Mouse (Mus musculus): Measurements from ENCODE around the gene Gapdh. TPM values are rescaled to one million over a fixed set of nuclear protein-coding genes. Genes with fewer than 3 reads are reported as not detected.
"Not testable (repeated sequence)": the region's sequence is repeated elsewhere in the genome, so short reads cannot be mapped to it uniquely, and the experiment has no call there.

Gapdh gene
- polyA plus RNA-seq, 1 experiment from 2014 or later: 1,428 TPM

DNA sequence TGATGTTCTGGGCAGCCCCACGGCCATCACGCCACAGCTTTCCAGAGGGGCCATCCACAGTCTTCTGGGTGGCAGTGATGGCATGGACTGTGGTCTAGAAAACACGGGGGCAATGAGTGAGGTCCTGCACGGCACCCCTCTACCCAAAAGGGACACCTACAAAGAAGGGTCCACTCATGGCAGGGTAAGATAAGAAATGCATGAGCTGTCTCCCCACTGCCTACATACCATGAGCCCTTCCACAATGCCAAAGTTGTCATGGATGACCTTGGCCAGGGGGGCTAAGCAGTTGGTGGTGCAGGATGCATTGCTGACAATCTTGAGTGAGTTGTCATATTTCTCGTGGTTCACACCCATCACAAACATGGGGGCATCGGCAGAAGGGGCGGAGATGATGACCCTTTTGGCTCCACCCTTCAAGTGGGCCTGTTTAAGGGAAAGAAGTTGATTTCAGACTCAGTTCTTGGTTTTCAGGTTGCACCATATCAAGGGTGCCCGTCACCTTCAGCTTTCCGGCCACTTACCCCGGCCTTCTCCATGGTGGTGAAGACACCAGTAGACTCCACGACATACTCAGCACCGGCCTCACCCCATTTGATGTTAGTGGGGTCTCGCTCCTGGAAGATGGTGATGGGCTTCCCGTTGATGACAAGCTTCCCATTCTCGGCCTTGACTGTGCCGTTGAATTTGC is 3.5 kb downstream of the Gapdh start:
- H3K4me3 ChIP-seq (replicated peaks; ENCODE audit: low read length); ATAC-seq (ENCODE audit: low FRiP score); H3K4me2 ChIP-seq (replicated peaks); H3K9ac ChIP-seq; H3K27me3 ChIP-seq (ENCODE audit: control insufficient read depth, insufficient read depth, low read length); DNase-seq (ENCODE audit: low spot score); H3K27ac ChIP-seq; H3K9me3 ChIP-seq (ENCODE audit: control insufficient read depth, low read length): not testable (repeated sequence)
- 82% methylated on average over 11 of the region's 16 CpGs for WGBS
- peaks cover 51% of the 10 kb centered on the region for H3K36me3 ChIP-seq (replicated peaks; ENCODE audit: control insufficient read depth, insufficient read depth)
- H3K4me1 ChIP-seq (replicated peaks; ENCODE audit: control insufficient read depth, insufficient read depth, low read length): peaks cover 33% of the 10 kb centered on the region

DNA sequence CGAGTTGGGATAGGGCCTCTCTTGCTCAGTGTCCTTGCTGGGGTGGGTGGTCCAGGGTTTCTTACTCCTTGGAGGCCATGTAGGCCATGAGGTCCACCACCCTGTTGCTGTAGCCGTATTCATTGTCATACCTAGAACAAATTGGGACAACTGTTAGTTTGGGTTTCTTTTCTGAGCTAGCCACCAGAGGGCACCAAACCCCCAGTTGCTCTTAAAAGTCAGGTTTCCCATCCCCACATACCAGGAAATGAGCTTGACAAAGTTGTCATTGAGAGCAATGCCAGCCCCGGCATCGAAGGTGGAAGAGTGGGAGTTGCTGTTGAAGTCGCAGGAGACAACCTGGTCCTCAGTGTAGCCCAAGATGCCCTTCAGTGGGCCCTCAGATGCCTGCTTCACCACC is 4.3 kb downstream of the Gapdh start:
- WGBS: 10% methylated on average over 3 of the region's 5 CpGs
- H3K9me3 ChIP-seq (ENCODE audit: control insufficient read depth, low read length); H3K27me3 ChIP-seq (ENCODE audit: control insufficient read depth, insufficient read depth, low read length); ATAC-seq (ENCODE audit: low FRiP score); H3K27ac ChIP-seq; H3K4me3 ChIP-seq (replicated peaks; ENCODE audit: low read length); H3K9ac ChIP-seq; H3K4me2 ChIP-seq (replicated peaks): not testable (repeated sequence)
- Histone ChIP-seq H3K4me1 (replicated peaks; ENCODE audit: control insufficient read depth, insufficient read depth, low read length) (peaks cover 25% of the 10 kb centered on the region), H3K36me3 (replicated peaks; ENCODE audit: control insufficient read depth, insufficient read depth) (peaks cover 53% of the 10 kb centered on the region)
- peak; percentile 74 for DNase-seq (ENCODE audit: low spot score)

DNA sequence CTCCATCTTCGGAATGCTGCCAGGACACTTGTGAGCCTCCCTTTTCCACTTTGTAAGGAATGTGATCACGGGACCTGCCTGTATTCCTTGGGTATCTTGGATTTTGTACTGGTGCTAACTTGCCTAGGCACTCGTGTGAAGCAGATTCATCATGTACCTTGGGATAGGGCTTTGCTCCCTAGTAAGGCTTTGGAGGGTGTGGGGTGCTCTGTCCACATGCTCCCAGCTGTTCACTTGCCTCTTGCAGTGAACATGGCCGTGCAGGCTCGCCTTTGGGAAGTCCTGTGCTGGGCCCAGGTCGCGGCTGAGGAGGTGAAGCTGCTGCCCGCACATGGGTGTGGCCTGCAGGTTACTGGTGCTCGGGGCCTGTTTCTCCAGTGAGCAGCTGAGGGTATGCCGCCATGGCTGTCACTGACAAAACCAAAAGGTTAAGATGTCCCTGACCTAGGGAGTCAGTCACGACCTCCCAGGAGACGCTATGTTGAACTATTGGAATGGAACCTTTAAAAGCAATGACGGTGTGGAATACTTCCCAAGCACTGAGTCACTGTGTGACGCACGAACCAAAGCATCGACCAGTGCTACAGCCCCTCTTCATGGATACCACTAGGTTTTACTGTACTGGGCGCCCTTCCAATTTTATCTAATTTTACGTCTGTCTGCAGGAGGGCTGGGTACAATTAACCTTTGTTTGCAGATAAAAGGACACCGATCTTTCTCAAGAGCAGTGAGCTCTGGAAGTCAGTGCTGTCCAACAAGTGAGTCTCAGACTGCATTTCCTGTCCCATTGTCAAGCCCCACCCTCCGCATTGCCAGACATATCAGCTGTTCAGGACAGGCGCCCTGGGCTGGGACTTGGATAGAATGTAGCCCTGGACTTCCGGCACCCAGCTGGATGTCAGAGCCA is 5.2 kb downstream of the Gapdh start:
- WGBS: 21% methylated on average over 22 of the region's 22 CpGs
- no peaks in the 10 kb centered on the region for H3K9me3 ChIP-seq (ENCODE audit: control insufficient read depth, low read length)
- DNase-seq (ENCODE audit: low spot score) (no peak), ATAC-seq (ENCODE audit: low FRiP score) (no peak)
- peaks cover 17% of the 10 kb centered on the region for H3K4me1 ChIP-seq (replicated peaks; ENCODE audit: control insufficient read depth, insufficient read depth, low read length)
- H3K27me3 ChIP-seq (ENCODE audit: control insufficient read depth, insufficient read depth, low read length): no peaks in the 10 kb centered on the region
- no peak overlapping the region for H3K4me3 ChIP-seq (replicated peaks; ENCODE audit: low read length)
- H3K27ac ChIP-seq: no peak overlapping the region
- peaks cover 54% of the 10 kb centered on the region for H3K36me3 ChIP-seq (replicated peaks; ENCODE audit: control insufficient read depth, insufficient read depth)
- H3K9ac ChIP-seq: no peak overlapping the region
- H3K4me2 ChIP-seq (replicated peaks): no peak overlapping the region

DNA sequence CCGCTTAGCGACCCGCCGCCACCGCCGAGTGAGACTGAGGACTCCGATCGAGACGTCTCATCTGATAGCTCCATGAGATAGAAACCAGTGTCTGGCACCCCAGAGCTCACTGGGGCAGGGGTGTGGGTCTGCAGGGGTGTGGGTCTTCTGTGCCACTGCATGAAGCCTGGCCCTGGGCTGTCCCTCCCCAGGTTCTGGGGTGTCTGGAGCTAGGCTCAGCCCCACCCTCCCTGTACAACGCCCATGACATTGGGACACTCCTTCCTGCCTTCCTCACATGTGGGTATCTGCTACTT is 5.8 kb downstream of the Gapdh start:
- Histone ChIP-seq H3K36me3 (replicated peaks; ENCODE audit: control insufficient read depth, insufficient read depth) (peaks cover 59% of the 10 kb centered on the region), H3K4me3 (replicated peaks; ENCODE audit: low read length) (no peak overlapping the region), H3K27me3 (ENCODE audit: control insufficient read depth, insufficient read depth, low read length) (no peaks in the 10 kb centered on the region), H3K9ac (no peak overlapping the region), H3K9me3 (ENCODE audit: control insufficient read depth, low read length) (no peaks in the 10 kb centered on the region), H3K4me1 (replicated peaks; ENCODE audit: control insufficient read depth, insufficient read depth, low read length) (peaks cover 13% of the 10 kb centered on the region; the same call in 1 of the 2 replicates), H3K4me2 (replicated peaks) (no peak overlapping the region), H3K27ac (no peak overlapping the region)
- 50% methylated on average over 10 of the region's 10 CpGs for WGBS
- ATAC-seq (ENCODE audit: low FRiP score) (no peak), DNase-seq (ENCODE audit: low spot score) (no peak)

DNA sequence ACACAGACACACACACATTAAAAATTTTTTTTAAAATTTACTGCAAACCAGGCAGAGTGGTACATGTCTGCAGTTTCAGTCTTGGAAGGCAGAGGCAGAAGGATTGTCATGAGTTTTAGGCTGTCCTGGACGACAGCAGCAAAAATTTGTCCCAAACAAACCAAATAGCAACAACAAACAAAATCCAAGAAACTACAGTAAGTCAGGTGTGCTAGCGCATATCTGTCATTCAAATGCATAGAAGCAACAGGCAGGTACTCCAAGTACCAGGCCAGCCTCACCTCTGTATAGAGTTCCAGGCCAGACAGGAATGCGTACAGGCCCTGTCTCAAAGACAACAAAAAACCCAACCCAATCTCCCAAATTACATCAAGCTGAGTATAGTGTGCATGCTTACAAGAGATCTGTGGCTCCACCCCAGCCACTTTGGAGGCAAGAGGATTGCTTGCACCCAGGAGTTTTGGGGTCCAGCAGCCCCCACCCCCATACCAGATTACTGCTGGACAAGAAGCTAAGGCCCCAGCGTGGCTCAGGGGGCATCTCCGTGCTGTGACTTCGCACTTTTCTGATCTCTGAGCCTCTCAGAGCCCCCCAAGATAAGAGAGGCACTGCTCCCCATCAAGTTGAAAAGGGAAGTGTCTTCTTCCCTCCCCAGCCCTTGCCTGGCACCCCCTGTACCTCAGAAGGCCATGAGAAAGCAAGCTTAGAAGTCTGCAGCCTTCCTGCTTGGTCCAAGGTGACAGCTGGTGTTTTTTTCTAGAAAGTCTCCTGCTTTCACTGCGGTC is 6.3 kb downstream of the Gapdh start:
- Histone ChIP-seq H3K4me3 (replicated peaks; ENCODE audit: low read length) (no peak overlapping the region), H3K9me3 (ENCODE audit: control insufficient read depth, low read length) (no peaks in the 10 kb centered on the region), H3K36me3 (replicated peaks; ENCODE audit: control insufficient read depth, insufficient read depth) (peaks cover 64% of the 10 kb centered on the region), H3K27me3 (ENCODE audit: control insufficient read depth, insufficient read depth, low read length) (no peaks in the 10 kb centered on the region), H3K27ac (no peak overlapping the region), H3K9ac (no peak overlapping the region), H3K4me1 (replicated peaks; ENCODE audit: control insufficient read depth, insufficient read depth, low read length) (peaks cover 13% of the 10 kb centered on the region; the same call in 1 of the 2 replicates), H3K4me2 (replicated peaks) (no peak overlapping the region)
- no peak for DNase-seq (ENCODE audit: low spot score)
- no peak for ATAC-seq (ENCODE audit: low FRiP score)
- WGBS: 88% methylated on average over 7 of the region's 7 CpGs

DNA sequence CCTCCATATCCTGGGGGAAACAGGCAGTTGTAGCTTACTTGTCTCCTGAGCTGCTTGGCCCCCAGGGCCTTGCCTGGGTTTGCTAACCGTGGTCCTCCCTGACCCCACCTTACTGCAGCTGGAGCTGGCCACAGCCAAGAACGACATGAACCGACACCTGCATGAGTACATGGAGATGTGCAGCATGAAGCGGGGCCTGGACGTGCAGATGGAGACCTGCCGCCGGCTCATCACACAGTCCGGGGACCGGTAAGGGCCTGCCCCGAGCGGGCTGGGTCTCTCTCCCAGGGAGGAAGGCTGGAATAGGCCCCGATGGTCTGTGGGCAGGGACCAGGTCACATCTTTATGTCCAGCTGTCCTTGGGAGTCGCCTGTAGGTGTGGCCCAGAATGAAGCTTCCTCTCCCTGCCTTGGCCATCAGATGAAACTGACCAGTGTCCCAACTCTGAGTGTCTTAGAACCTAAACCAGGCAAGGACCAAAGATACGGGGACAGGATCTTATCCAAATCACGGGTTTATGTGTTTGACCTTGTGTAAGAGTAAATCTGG is 7.2 kb downstream of the Gapdh start:
- DNase-seq (ENCODE audit: low spot score) (no peak), ATAC-seq (ENCODE audit: low FRiP score) (no peak)
- H3K4me2 ChIP-seq (replicated peaks): no peak overlapping the region
- H3K27me3 ChIP-seq (ENCODE audit: control insufficient read depth, insufficient read depth, low read length): no peaks in the 10 kb centered on the region
- H3K4me1 ChIP-seq (replicated peaks; ENCODE audit: control insufficient read depth, insufficient read depth, low read length): peaks cover 8% of the 10 kb centered on the region; the same call in 1 of the 2 replicates
- H3K9me3 ChIP-seq (ENCODE audit: control insufficient read depth, low read length): no peaks in the 10 kb centered on the region
- WGBS: 86% methylated on average over 15 of the region's 15 CpGs
- H3K9ac ChIP-seq: no peak overlapping the region
- H3K4me3 ChIP-seq (replicated peaks; ENCODE audit: low read length): no peak overlapping the region
- peaks cover 64% of the 10 kb centered on the region for H3K36me3 ChIP-seq (replicated peaks; ENCODE audit: control insufficient read depth, insufficient read depth)
- H3K27ac ChIP-seq: no peak overlapping the region

DNA sequence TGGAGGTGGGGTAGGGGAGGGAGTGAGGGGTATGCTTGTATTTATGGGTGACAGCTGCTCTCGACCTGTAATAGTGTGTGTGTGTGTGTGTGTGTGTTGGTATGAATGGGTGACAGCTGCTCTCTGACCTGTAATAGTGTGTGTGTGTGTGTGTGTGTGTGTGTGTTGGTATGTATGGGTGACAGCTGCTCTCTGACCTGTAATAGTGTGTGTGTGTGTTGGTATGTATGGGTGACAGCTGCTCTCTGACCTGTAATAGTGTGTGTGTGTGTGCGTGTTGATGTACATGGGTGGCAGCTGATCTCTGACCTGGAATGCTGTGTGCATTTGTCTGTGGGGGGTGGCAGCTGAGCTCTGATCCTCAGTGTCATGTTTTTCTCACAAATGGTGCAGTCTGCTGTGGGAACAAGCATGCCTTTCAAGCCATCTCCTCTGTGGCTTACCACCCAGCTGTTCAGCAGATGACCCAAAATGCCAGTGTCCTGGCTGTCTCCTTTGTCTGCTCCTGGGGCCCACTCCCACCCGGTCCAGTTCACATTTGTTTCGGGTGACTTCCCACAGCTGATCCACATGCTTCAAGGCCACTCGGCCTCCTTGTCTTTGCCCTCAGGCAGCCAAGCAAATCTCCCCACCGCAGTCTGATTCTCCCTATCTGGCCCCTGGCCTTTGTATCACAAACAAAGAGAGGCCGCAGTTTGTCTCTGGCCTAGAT is 9.2 kb downstream of the Gapdh start:
- 14% methylated on average over 7 of the region's 7 CpGs for whole genome bisulfite sequencing
- H3K27me3 ChIP-seq (ENCODE audit: control insufficient read depth, insufficient read depth, low read length): no peaks in the 10 kb centered on the region
- H3K27ac ChIP-seq: peak overlapping the region; percentile 43; the same call in 1 of the 2 replicates
- no peaks in the 10 kb centered on the region for H3K4me1 ChIP-seq (replicated peaks; ENCODE audit: control insufficient read depth, insufficient read depth, low read length)
- H3K4me2 ChIP-seq (replicated peaks): no peak overlapping the region
- no peak overlapping the region for H3K4me3 ChIP-seq (replicated peaks; ENCODE audit: low read length)
- ATAC-seq (ENCODE audit: low FRiP score): no peak
- no peaks in the 10 kb centered on the region for H3K9me3 ChIP-seq (ENCODE audit: control insufficient read depth, low read length)
- H3K9ac ChIP-seq: no peak overlapping the region
- no peak for DNase-seq (ENCODE audit: low spot score)
- peaks cover 69% of the 10 kb centered on the region for H3K36me3 ChIP-seq (replicated peaks; ENCODE audit: control insufficient read depth, insufficient read depth)

DNA sequence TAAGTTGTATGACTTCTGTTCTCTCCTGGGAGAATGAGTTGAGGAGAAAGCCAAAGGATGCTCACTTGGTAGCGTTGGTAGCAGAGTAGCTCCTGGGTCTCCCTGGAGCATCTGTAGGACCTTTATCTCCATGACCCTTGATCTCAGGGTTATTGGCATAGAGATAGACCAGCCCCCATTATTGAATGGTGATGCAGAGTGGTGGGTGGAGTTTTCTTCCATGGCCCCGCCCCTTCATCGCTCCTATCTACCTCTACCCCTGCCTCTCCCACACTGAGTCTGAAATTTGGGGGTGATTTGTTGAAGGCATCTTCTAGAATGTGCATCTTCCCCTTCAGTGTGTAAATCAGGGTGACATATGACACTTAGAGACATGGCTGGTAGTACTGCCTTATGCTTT is 9.8 kb downstream of the Gapdh start:
- DNase-seq (ENCODE audit: low spot score): no peak
- H3K36me3 ChIP-seq (replicated peaks; ENCODE audit: control insufficient read depth, insufficient read depth): peaks cover 70% of the 10 kb centered on the region
- WGBS: 74% methylated on average over 3 of the region's 3 CpGs
- H3K4me1 ChIP-seq (replicated peaks; ENCODE audit: control insufficient read depth, insufficient read depth, low read length): no peaks in the 10 kb centered on the region
- no peaks in the 10 kb centered on the region for H3K9me3 ChIP-seq (ENCODE audit: control insufficient read depth, low read length)
- no peak overlapping the region for H3K4me2 ChIP-seq (replicated peaks)
- H3K27me3 ChIP-seq (ENCODE audit: control insufficient read depth, insufficient read depth, low read length): no peaks in the 10 kb centered on the region
- no peak for ATAC-seq (ENCODE audit: low FRiP score)
- H3K27ac ChIP-seq: no peak overlapping the region
- H3K4me3 ChIP-seq (replicated peaks; ENCODE audit: low read length): no peak overlapping the region
- no peak overlapping the region for H3K9ac ChIP-seq
